Mouse (Mus musculus): Measurements from ENCODE around the gene Wfdc21. TPM values are rescaled to one million over a fixed set of nuclear protein-coding genes. Genes with fewer than 3 reads are reported as not detected.
A peak's percentile ranks its signal among the peaks of the same experiment; 100 is the strongest.

Gene Wfdc21
- not detected in 2 replicates for polyA plus RNA-seq (2012; ENCODE audit: insufficient read depth, low replicate concordance)

DNA sequence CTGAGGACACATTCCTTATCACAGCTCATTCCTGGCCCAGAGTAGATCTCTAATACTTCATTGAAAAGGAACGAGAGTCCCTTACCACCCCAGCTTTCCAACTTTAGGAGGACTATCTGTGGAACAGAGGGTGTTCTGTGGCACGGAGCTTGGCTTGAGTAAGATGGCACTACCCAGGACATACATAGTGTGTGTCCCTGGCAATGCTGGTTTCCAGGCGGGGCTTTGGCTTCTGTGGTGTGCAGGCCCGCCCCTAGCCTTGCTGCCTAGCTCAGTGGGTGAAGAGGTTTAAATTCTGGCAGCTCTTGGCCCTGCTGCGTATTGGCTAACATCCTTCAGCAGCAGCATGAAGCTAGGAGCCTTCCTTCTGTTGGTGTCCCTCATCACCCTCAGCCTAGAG lies at the start of gene Wfdc21:
TSS of gene Wfdc21 (plus strand) at position 260 of the 400 bp plus-strand sequence.
- Histone ChIP-seq H3K9me3 (peaks cover 17% of the 10 kb centered on the region), H3K4me1 (peaks cover 21% of the 10 kb centered on the region), H3K4me3 (replicated peaks) (peak within 1 kb of the TSS; percentile 10)

DNA sequence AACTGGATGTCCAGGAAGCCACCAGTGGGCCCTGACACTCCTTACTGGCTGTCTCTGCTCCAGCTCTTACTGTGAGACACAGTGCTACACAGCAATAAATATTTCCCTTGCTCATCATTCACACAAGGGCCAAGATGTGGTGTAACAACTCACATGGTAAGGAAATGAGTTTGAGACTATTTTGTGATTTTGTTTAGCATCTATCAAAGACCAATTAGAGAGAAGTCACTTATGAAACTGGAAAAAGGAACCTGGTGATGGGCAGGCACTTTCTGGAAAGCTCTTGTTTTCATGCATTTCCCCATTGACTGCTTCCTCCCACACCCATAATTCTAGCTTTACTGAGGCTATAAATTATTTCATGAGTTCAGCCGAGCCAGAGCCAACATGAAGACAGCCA lies 43.0 kb upstream of the Wfdc21 start, which contains the start of gene Wfdc17:
TSS of gene Wfdc17 (plus strand) at position 287 of the 400 bp plus-strand sequence.
- H3K27me3 ChIP-seq (replicated peaks), result peaks cover 38% of the 10 kb centered on the region
- H3K4me3 ChIP-seq (replicated peaks), result no peak within 1 kb of the TSS
- H3K4me1 ChIP-seq, result peaks cover 33% of the 10 kb centered on the region
- no peaks in the 10 kb centered on the region for H3K36me3 ChIP-seq (replicated peaks; ENCODE audit: low read length)
- TF ChIP-seq GATA1 (IDR thresholded peaks at IDR 0.05; ENCODE audit: borderline replicate concordance, low read length), result no peak
- no peaks in the 10 kb centered on the region for H3K9me3 ChIP-seq

More for the DNA sequence above, at the start of gene Wfdc21:
- H3K27me3 ChIP-seq (replicated peaks), result peaks cover 66% of the 10 kb centered on the region
- no peak for TF ChIP-seq FLI1 (IDR thresholded peaks at IDR 0.05; ENCODE audit: low read length)
- TF ChIP-seq GATA1 (IDR thresholded peaks at IDR 0.05; ENCODE audit: borderline replicate concordance, low read length), result no peak
- no peaks in the 10 kb centered on the region for H3K36me3 ChIP-seq (replicated peaks; ENCODE audit: low read length)

DNA sequence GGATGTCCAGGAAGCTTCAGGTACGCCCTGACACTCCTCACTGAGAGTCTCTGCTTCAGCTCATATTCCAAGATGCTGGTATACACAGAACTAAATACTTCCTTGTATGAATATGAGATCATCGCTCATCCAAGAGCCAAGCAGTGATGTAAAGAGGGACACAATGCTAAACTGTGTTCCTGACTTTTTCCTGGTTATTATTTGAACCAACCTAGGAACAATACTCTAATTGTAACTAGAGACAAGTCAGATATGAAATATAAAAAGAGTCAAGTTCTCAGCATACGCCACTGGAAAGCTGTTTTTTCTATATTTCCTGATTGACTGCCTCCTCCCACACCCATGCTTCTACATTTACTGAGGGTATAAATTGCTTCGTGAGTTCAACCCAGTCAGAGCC lies 38.0 kb upstream of the Wfdc21 start, which contains the start of gene Wfdc18:
TSS of gene Wfdc18 (plus strand) at position 301 of the 400 bp plus-strand sequence.
- H3K36me3 ChIP-seq (replicated peaks; ENCODE audit: low read length), result no peaks in the 10 kb centered on the region
- H3K27me3 ChIP-seq (replicated peaks), result peaks cover 44% of the 10 kb centered on the region
- no peak within 1 kb of the TSS for H3K4me3 ChIP-seq (replicated peaks)
- H3K4me1 ChIP-seq, result peaks cover 6% of the 10 kb centered on the region
- H3K9me3 ChIP-seq, result no peaks in the 10 kb centered on the region
- TF ChIP-seq FLI1 (IDR thresholded peaks at IDR 0.05; ENCODE audit: low read length) (no peak), GATA1 (IDR thresholded peaks at IDR 0.05; ENCODE audit: borderline replicate concordance, low read length) (no peak)

DNA sequence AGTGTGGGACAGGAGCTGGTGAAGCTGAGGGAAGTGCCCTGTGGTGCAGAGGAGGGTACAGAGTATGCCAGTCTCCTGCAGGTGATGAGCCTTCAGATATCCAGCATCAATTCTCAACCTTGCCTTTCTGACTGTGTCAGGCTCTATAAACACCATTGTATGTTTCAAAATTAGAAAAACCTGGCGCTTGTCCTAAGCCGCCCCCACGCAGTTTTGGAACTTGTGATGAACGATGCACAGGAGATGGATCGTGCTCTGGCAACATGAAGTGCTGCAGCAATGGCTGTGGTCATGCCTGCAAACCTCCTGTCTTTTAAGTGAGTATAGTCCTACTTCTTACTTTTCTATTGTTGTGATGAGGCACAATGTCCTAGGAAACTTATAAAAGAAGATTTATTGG lies 37.1 kb upstream of the Wfdc21 start:
- H3K4me1 ChIP-seq, result no peaks in the 10 kb centered on the region
- H3K9me3 ChIP-seq, result no peaks in the 10 kb centered on the region
- no peak for TF ChIP-seq FLI1 (IDR thresholded peaks at IDR 0.05; ENCODE audit: low read length)
- no peak for TF ChIP-seq GATA1 (IDR thresholded peaks at IDR 0.05; ENCODE audit: borderline replicate concordance, low read length)
- H3K4me3 ChIP-seq (replicated peaks), result no peak overlapping the region
- peaks cover 39% of the 10 kb centered on the region for H3K27me3 ChIP-seq (replicated peaks)
- no peaks in the 10 kb centered on the region for H3K36me3 ChIP-seq (replicated peaks; ENCODE audit: low read length)

DNA sequence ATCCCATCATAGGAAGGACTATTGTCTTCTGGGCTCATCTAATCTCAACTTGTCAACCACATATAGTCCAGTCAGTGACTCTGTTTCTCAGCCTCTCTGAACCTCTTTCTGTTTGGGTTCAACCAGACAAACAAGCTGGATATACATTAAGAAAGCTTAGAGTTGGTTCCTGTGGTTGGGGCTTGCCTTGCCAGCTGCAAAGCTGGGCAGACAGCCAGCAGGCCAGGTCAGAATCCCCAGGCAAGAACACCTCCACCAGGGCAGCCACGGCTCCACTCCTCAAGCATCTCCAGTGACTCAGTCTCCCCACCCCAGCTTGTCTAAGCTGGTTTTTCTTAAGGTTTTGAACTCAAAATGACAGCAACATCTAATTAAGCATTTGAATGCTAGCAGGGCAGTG lies 34.1 kb upstream of the Wfdc21 start:
- H3K9me3 ChIP-seq, result no peaks in the 10 kb centered on the region
- H3K36me3 ChIP-seq (replicated peaks; ENCODE audit: low read length), result no peaks in the 10 kb centered on the region
- H3K4me3 ChIP-seq (replicated peaks), result no peak overlapping the region
- H3K27me3 ChIP-seq (replicated peaks), result peaks cover 34% of the 10 kb centered on the region
- TF ChIP-seq FLI1 (IDR thresholded peaks at IDR 0.05; ENCODE audit: low read length), result no peak
- TF ChIP-seq GATA1 (IDR thresholded peaks at IDR 0.05; ENCODE audit: borderline replicate concordance, low read length), result no peak
- H3K4me1 ChIP-seq, result no peaks in the 10 kb centered on the region

DNA sequence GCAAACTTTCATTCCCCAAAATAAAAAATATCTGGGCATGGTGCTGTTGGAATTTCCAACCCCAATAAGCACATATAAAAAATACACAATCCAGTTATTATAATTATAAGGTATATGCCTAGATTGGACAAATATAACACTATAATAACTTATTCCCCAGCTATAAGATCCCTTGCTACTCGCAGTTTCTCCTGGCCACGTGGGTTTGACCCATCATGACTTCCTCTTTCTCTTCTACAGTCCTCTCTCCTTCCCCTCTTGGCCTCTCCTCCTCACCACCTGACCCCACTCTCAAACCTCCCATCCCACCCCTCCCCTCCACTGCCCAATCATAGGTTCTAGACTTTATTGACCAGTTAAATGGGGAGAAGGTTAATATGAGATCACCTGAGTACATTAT lies 32.8 kb upstream of the Wfdc21 start:
- TF ChIP-seq GATA1 (IDR thresholded peaks at IDR 0.05; ENCODE audit: borderline replicate concordance, low read length), result no peak
- no peak for TF ChIP-seq FLI1 (IDR thresholded peaks at IDR 0.05; ENCODE audit: low read length)
- H3K9me3 ChIP-seq, result no peaks in the 10 kb centered on the region
- peaks cover 33% of the 10 kb centered on the region for H3K27me3 ChIP-seq (replicated peaks)
- no peaks in the 10 kb centered on the region for H3K4me1 ChIP-seq
- no peak overlapping the region for H3K4me3 ChIP-seq (replicated peaks)
- H3K36me3 ChIP-seq (replicated peaks; ENCODE audit: low read length), result no peaks in the 10 kb centered on the region

DNA sequence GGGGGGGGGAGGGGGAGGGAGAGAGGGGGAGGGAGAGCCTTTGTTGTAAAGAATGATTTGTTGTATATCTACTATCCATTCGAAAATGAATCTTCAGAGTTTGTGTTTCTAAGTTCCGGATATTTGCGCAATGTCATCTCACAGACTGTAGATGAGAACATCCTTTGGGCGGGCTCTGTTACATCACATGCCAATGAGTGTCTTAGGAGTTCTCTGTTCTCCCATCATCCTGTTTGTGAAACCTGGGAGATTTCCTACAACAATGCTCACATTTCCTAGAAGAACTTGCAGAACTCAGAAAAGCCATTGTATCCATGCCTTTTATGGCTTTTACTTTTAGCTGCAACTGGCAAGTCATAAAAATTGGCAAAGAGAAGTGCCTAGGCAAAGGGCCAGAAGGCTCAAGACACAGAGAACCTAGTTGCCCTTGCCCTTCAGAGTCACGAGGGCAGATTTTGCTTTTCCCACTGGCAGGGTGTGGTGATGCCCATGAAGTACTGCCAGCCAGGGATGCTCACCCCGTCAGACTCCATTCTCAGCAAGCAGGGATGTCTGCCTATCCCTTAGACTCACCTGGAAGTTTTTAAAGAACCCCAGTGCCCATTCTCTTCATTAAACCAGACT lies 29.6 kb upstream of the Wfdc21 start:
- TF ChIP-seq FLI1 (IDR thresholded peaks at IDR 0.05; ENCODE audit: low read length), result no peak
- TF ChIP-seq GATA1 (IDR thresholded peaks at IDR 0.05; ENCODE audit: borderline replicate concordance, low read length), result no peak
- no peaks in the 10 kb centered on the region for H3K36me3 ChIP-seq (replicated peaks; ENCODE audit: low read length)
- no peaks in the 10 kb centered on the region for H3K4me1 ChIP-seq
- no peak overlapping the region for H3K4me3 ChIP-seq (replicated peaks)
- H3K27me3 ChIP-seq (replicated peaks), result peaks cover 23% of the 10 kb centered on the region
- H3K9me3 ChIP-seq, result no peaks in the 10 kb centered on the region

DNA sequence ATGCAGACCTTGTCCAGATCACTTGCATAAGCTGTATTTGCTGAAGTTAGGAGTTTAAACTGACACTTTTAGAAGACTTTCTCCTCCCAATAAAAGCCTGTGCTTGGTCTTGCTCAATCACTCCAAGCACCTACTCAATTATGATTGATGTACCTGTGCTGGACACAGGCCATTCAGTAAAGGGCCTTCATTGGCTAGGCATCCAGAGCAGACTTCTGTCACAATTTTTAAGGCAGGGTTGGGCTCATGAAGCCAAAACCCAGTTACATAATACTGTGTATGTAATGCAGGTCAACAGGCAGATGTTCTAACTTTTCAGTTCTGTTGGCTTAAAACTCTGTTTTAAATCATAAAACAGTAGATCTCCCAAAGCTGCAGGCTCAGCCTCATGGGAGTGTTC lies 26.0 kb upstream of the Wfdc21 start:
- TF ChIP-seq GATA1 (IDR thresholded peaks at IDR 0.05; ENCODE audit: borderline replicate concordance, low read length) (no peak), FLI1 (IDR thresholded peaks at IDR 0.05; ENCODE audit: low read length) (no peak)
- no peaks in the 10 kb centered on the region for H3K36me3 ChIP-seq (replicated peaks; ENCODE audit: low read length)

DNA sequence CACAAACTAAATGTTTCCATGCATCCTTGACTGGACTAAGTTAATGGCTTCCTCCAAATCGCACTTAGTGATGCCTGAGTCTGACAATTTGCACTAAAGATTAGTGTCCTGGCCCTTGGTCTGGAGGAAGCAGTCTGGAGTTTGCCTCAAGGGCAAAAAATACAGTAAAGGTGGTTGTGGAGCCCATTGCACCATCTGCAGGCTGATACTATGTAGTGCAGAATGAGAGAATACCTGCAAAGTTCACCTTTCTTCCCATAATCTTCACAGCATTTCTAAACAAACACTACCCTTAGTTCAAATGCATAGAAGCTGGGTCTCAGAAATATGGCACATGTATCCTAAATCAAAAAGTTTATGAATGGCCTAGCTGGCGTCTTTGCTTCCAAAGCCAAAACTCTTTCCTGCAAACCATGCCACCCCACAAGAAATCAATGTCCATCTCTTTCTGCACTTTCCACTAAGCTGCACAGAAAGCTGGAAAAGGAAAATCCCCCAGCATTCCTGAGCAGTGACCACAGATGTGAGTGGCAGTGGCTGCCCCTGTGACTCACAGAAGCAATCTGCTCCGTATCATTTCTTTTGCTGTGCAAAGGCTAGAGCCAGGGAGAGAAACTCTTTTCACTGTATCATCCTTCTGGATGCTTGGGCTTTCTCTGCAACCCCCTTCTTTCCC lies 17.8 kb upstream of the Wfdc21 start:
- peaks cover 11% of the 10 kb centered on the region for H3K27me3 ChIP-seq (replicated peaks)
- H3K36me3 ChIP-seq (replicated peaks; ENCODE audit: low read length), result no peaks in the 10 kb centered on the region
- no peak overlapping the region for H3K4me3 ChIP-seq (replicated peaks)
- H3K9me3 ChIP-seq, result peaks cover 9% of the 10 kb centered on the region
- no peak for TF ChIP-seq FLI1 (IDR thresholded peaks at IDR 0.05; ENCODE audit: low read length)
- no peak for TF ChIP-seq GATA1 (IDR thresholded peaks at IDR 0.05; ENCODE audit: borderline replicate concordance, low read length)
- H3K4me1 ChIP-seq, result no peaks in the 10 kb centered on the region

More for the DNA sequence above, 26.0 kb upstream of the Wfdc21 start:
- no peaks in the 10 kb centered on the region for H3K4me1 ChIP-seq
- H3K4me3 ChIP-seq (replicated peaks), result no peak overlapping the region
- H3K27me3 ChIP-seq (replicated peaks), result peaks cover 11% of the 10 kb centered on the region
- no peaks in the 10 kb centered on the region for H3K9me3 ChIP-seq

DNA sequence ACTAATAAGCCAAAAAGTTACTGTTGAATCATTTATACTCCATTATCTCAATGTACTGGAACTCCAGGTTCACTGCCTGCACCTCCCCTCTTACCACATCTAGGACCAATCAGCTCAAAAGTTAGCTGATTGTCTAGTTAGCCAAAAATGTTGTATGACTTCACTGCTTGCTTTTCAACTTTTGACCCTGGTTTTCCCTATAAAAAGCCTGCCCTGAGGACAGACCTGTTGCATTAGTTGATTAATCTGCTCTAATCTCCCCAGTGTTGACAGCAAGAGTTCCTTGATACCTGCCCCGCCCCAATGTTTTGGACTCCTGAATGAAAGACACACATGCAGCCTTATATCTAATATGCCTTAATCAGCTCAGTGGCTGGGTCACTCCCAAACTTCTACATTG lies 15.6 kb upstream of the Wfdc21 start:
- Histone ChIP-seq H3K4me3 (replicated peaks) (no peak overlapping the region), H3K9me3 (peaks cover 13% of the 10 kb centered on the region), H3K27me3 (replicated peaks) (peaks cover 18% of the 10 kb centered on the region), H3K36me3 (replicated peaks; ENCODE audit: low read length) (no peaks in the 10 kb centered on the region), H3K4me1 (peaks cover 5% of the 10 kb centered on the region; the same call in 1 of the 2 replicates)
- TF ChIP-seq FLI1 (IDR thresholded peaks at IDR 0.05; ENCODE audit: low read length) (no peak), GATA1 (IDR thresholded peaks at IDR 0.05; ENCODE audit: borderline replicate concordance, low read length) (no peak)
